Mouse (Mus musculus) midbrain, postnatal 0 days (tissue): Measurements from ENCODE around the gene Slc22a21. TPM values are rescaled to one million over a fixed set of nuclear protein-coding genes. Genes with fewer than 3 reads are reported as not detected.
"Not testable (repeated sequence)": the region's sequence is repeated elsewhere in the genome, so short reads cannot be mapped to it uniquely, and the experiment has no call there.

Experiments
- ATAC-seq: fragments of 200-750 bp; cut with Nextera tagmentation; 2 replicates; pipeline ENCODE4 v1.8.0; 2017; ENCODE audit warnings: moderate number of reproducible peaks, mild to moderate bottlenecking, moderate TSS enrichment, moderate library complexity; ENCODE audit not compliant: low FRiP score
- DNase-seq: peaks from one replicate; pipeline ENCODE4 v3.0.0-alpha.2; 2015; ENCODE audit warnings: low spot score
- H3K27ac ChIP-seq: fragments of 300-500 bp; sonication (generic); 2 replicates; pipeline ENCODE4 v1.5.1; 2014; ENCODE audit warnings: low read depth, mild to moderate bottlenecking, low read length, mixed read lengths
- H3K27me3 ChIP-seq: fragments of 300-500 bp; sonication (generic); 2 replicates; pipeline ENCODE4 v1.6.1; 2014; ENCODE audit warnings: low read length, control low read depth, mixed read lengths; ENCODE audit not compliant: insufficient read depth
- H3K36me3 ChIP-seq: fragments of 300-500 bp; sonication (generic); 2 replicates; pipeline ENCODE4 v1.6.1; 2014; ENCODE audit warnings: low read length, control low read depth, mixed read lengths; ENCODE audit not compliant: insufficient read depth
- H3K4me1 ChIP-seq: fragments of 300-500 bp; sonication (generic); 2 replicates; pipeline ENCODE4 v1.6.1; 2014; ENCODE audit warnings: mild to moderate bottlenecking, control low read depth, antibody characterized with exemption, low read length, mixed read lengths; ENCODE audit not compliant: insufficient read depth
- H3K4me2 ChIP-seq: fragments of 300-500 bp; sonication (generic); 2 replicates; pipeline ENCODE4 v1.6.1; 2014; ENCODE audit warnings: low read depth, mild to moderate bottlenecking, low read length, mixed read lengths; ENCODE audit not compliant: poor library complexity, severe bottlenecking
- H3K4me3 ChIP-seq: fragments of 300-500 bp; sonication (generic); 2 replicates; pipeline ENCODE4 v1.5.1; 2014; ENCODE audit warnings: low read depth, mild to moderate bottlenecking, low read length, moderate library complexity
- H3K9ac ChIP-seq: fragments of 300-500 bp; sonication (generic); replicated peaks from 2 replicates; pipeline ENCODE4 v1.6.1; 2014; ENCODE audit warnings: mild to moderate bottlenecking, low read length, moderate library complexity, mixed read lengths; ENCODE audit not compliant: poor library complexity, severe bottlenecking
- H3K9me3 ChIP-seq: fragments of 300-500 bp; sonication (generic); 2 replicates; pipeline ENCODE4 v1.6.1; 2016; ENCODE audit warnings: low read length, control low read depth
- CTCF ChIP-seq: IDR thresholded peaks from 2 replicates; pipeline ENCODE4 v1.5.1; 2016; ENCODE audit warnings: antibody characterized with exemption, mild to moderate bottlenecking
- WGBS: fragments of 180-500 bp; shearing (Covaris S2); extraction: QIAGEN DNeasy Blood & Tissue Kit; methylation state at CpG from one replicate; pipeline ENCODE4 v1.1.7; 2014; 5-methylcytosine and 5-hydroxymethylcytosine counted together
- polyA plus RNA-seq: library from polyadenylated mRNA; unstranded; fragments of >200 nt; fragmentation: Nextera tagmentation; extraction: Ambion mirVana; gene quantifications from 2 replicates; pipeline ENCODE4 v1.2.1, GENCODE M21; 2015
- total RNA-seq: library from RNA; depleted of rRNA; stranded (reverse); fragments of >200 nt; gene quantifications from 2 replicates; pipeline ENCODE4 v1.2.3, GENCODE M21; 2014

The Slc22a21 gene
- total and polyA plus RNA-seq, 2 experiments from 2014 or later: 5.9 to 6.7 TPM

GRCm38 (mm10) chr11:54002761-54003717 lies 22.9 kb upstream of the Slc22a21 start:
- H3K4me1 ChIP-seq, H3K4me3 ChIP-seq, H3K9me3 ChIP-seq, H3K36me3 ChIP-seq, H3K27ac ChIP-seq, ATAC-seq, H3K9ac ChIP-seq, H3K27me3 ChIP-seq, H3K4me2 ChIP-seq: not testable (repeated sequence)
- 54% methylated on average over 12 of the region's 12 CpGs for WGBS
- peak; percentile 86 for TF ChIP-seq CTCF
- peak; percentile 84 for DNase-seq

- Histone ChIP-seq H3K9me3 (no peaks in the 10 kb centered on the region), H3K4me2 (no peak overlapping the region), H3K36me3 (no peaks in the 10 kb centered on the region), H3K4me1 (no peaks in the 10 kb centered on the region), H3K27me3 (no peaks in the 10 kb centered on the region), H3K27ac (no peak overlapping the region), H3K4me3 (no peak overlapping the region), H3K9ac (no peak overlapping the region)
- TF ChIP-seq CTCF: peak; percentile 80
- DNase-seq (peak; percentile 82), ATAC-seq (no peak; the same call in 1 of the 2 replicates)
- 4% methylated on average over 5 of the region's 5 CpGs for WGBS
These were observed 22.1 kb upstream of the Slc22a21 start for GRCm38 (mm10) chr11:54002147-54002760.

GRCm38 (mm10) chr11:53997661-53998060 lies 17.5 kb upstream of the Slc22a21 start:
- no peaks in the 10 kb centered on the region for H3K9me3 ChIP-seq
- no peak overlapping the region for H3K9ac ChIP-seq
- H3K27ac ChIP-seq: no peak overlapping the region
- no peaks in the 10 kb centered on the region for H3K27me3 ChIP-seq
- no peak for ATAC-seq
- no peaks in the 10 kb centered on the region for H3K36me3 ChIP-seq
- H3K4me2 ChIP-seq: no peak overlapping the region
- DNase-seq: no peak
- no peak overlapping the region for H3K4me3 ChIP-seq
- 82% methylated on average over 2 of the region's 2 CpGs for WGBS
- no peaks in the 10 kb centered on the region for H3K4me1 ChIP-seq
- TF ChIP-seq CTCF: no peak

GRCm38 (mm10) chr11:53992264-53992663 lies 12.1 kb upstream of the Slc22a21 start:
- Histone ChIP-seq H3K4me3 (no peak overlapping the region), H3K9ac (no peak overlapping the region), H3K36me3 (peaks cover 8% of the 10 kb centered on the region; the same call in 1 of the 2 replicates), H3K27me3 (no peaks in the 10 kb centered on the region), H3K4me2 (no peak overlapping the region), H3K9me3 (no peaks in the 10 kb centered on the region), H3K4me1 (no peaks in the 10 kb centered on the region), H3K27ac (no peak overlapping the region)
- DNase-seq (no peak), ATAC-seq (no peak)
- TF ChIP-seq CTCF: no peak
- 74% methylated on average over 4 of the region's 4 CpGs for WGBS

GRCm38 (mm10) chr11:53989232-53989631 lies 9.1 kb upstream of the Slc22a21 start:
- DNase-seq: no peak
- WGBS: 65% methylated on average over 1 of the region's 1 CpGs
- ATAC-seq: no peak
- no peak overlapping the region for H3K4me3 ChIP-seq
- H3K4me2 ChIP-seq: no peak overlapping the region
- TF ChIP-seq CTCF: peak; percentile 32
- H3K27me3 ChIP-seq: no peaks in the 10 kb centered on the region
- no peak overlapping the region for H3K9ac ChIP-seq
- no peaks in the 10 kb centered on the region for H3K4me1 ChIP-seq
- H3K9me3 ChIP-seq: no peaks in the 10 kb centered on the region
- peaks cover 16% of the 10 kb centered on the region; the same call in 1 of the 2 replicates for H3K36me3 ChIP-seq
- H3K27ac ChIP-seq: no peak overlapping the region

GRCm38 (mm10) chr11:53988081-53988480 lies 7.9 kb upstream of the Slc22a21 start:
- Histone ChIP-seq H3K9ac (no peak overlapping the region), H3K27ac (no peak overlapping the region), H3K4me2 (no peak overlapping the region), H3K4me1 (no peaks in the 10 kb centered on the region), H3K36me3 (peaks cover 18% of the 10 kb centered on the region; the same call in 1 of the 2 replicates), H3K9me3 (no peaks in the 10 kb centered on the region), H3K27me3 (no peaks in the 10 kb centered on the region), H3K4me3 (no peak overlapping the region)
- 76% methylated on average over 4 of the region's 4 CpGs for WGBS
- DNase-seq (no peak), ATAC-seq (no peak)
- TF ChIP-seq CTCF: no peak
